Mouse (Mus musculus) C2C12 (cell line): ENCODE results near the gene Gucy2e. TPM values are rescaled to one million over a fixed set of nuclear protein-coding genes. Genes with fewer than 3 reads are reported as not detected.

Source experiments
- H3K27me3 ChIP-seq: one replicate; pipeline ENCODE4 v1.6.1; 2011; ENCODE audit not compliant: control insufficient read depth, insufficient read depth, insufficient read length
- H3K36me3 ChIP-seq: one replicate; pipeline ENCODE4 v1.6.1; 2011; ENCODE audit not compliant: control insufficient read depth, insufficient read depth
- H3K4me3 ChIP-seq: one replicate; pipeline ENCODE4 v1.5.1; 2011; ENCODE audit warnings: mild to moderate bottlenecking, control low read depth; ENCODE audit not compliant: poor library complexity, insufficient read depth, severe bottlenecking
- H3K79me2 ChIP-seq: one replicate; pipeline ENCODE4 v1.6.1; 2011; ENCODE audit not compliant: control insufficient read depth, insufficient read depth
- H3K79me3 ChIP-seq: one replicate; pipeline ENCODE4 v1.6.1; 2011; ENCODE audit warnings: low read depth, control low read depth
- H3ac ChIP-seq: one replicate; pipeline ENCODE3; 2011; ENCODE audit warnings: low read depth; ENCODE audit not compliant: control insufficient read depth, insufficient read length
- CEBPB ChIP-seq: IDR thresholded peaks from one replicate; pipeline ENCODE4 v1.6.1; 2011; ENCODE audit warnings: low read depth, mild to moderate bottlenecking, control low read depth, moderate library complexity
- CTCF ChIP-seq: IDR thresholded peaks from one replicate; pipeline ENCODE4 v1.5.1; 2011; ENCODE audit not compliant: control insufficient read depth, insufficient read depth, insufficient read length
- FOSL1 ChIP-seq: IDR thresholded peaks from one replicate; pipeline ENCODE4 v1.8.0; 2011; ENCODE audit warnings: mild to moderate bottlenecking, low read length; ENCODE audit not compliant: poor library complexity, insufficient read depth, severe bottlenecking
- MAX ChIP-seq: IDR thresholded peaks from one replicate; pipeline ENCODE4 v1.6.1; 2011; ENCODE audit warnings: mild to moderate bottlenecking, control low read depth
- MYOD1 ChIP-seq: IDR thresholded peaks from one replicate; pipeline ENCODE4 v1.6.1; 2011; ENCODE audit warnings: low read depth; ENCODE audit not compliant: control insufficient read depth, insufficient read length
- MYOG ChIP-seq: IDR thresholded peaks from one replicate; pipeline ENCODE4 v1.6.1; 2011; ENCODE audit not compliant: control insufficient read depth, insufficient read length; ENCODE audit errors: extremely low read depth
- USF1 ChIP-seq: IDR thresholded peaks from one replicate; pipeline ENCODE4 v1.6.1; 2011; ENCODE audit warnings: low read depth, mild to moderate bottlenecking, control low read depth, moderate library complexity
- polyA plus RNA-seq: library from polyadenylated mRNA; unstranded; fragments of >200 nt; fragmentation: generic; extraction: Trizol; gene quantifications from one replicate; pipeline ENCODE4 v1.2.1, GENCODE M21; 2012; ENCODE audit warnings: missing spikeins

Gene Gucy2e
- polyA plus RNA-seq, 1 experiment: not detected

- Histone ChIP-seq H3ac (no peak overlapping the region), H3K27me3 (peaks cover 13% of the 10 kb centered on the region), H3K4me3 (no peak overlapping the region)
Observed at GRCm38 (mm10) chr11:69217411-69217810, 19.4 kb downstream of the Gucy2e start.

DNA sequence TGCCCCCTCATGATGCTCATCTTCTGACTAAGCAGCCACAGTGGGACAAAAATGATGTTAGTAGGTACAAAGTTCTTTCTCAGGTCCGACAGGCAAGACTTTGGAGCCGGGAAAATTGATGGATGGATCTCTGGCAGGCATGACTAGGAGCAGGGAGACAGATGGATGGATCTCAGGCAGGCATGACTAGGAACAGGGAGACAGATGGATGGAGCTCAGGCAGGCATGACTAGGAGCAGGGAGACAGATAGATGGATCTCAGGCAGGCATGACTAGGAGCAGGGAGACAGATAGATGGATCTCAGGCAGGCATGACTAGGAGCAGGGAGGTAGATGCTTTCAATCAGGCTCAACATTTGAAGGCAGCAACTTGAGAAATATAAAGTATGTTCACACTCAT is 25.4 kb downstream of the Gucy2e start:
- no peak for TF ChIP-seq CEBPB
- no peak for TF ChIP-seq USF1
- no peak for TF ChIP-seq CTCF
- TF ChIP-seq MYOG: no peak
- no peak for TF ChIP-seq MYOD1
- TF ChIP-seq FOSL1: no peak
- no peak for TF ChIP-seq MAX
- H3K36me3 ChIP-seq: no peaks in the 10 kb centered on the region
- H3K27me3 ChIP-seq: peaks cover 20% of the 10 kb centered on the region
- no peak overlapping the region for H3ac ChIP-seq
- no peak overlapping the region for H3K4me3 ChIP-seq
- H3K79me2 ChIP-seq: no peaks in the 10 kb centered on the region
- no peaks in the 10 kb centered on the region for H3K79me3 ChIP-seq

More at GRCm38 (mm10) chr11:69217411-69217810, 19.4 kb downstream of the Gucy2e start:
- no peaks in the 10 kb centered on the region for H3K36me3 ChIP-seq
- H3K79me2 ChIP-seq: no peaks in the 10 kb centered on the region
- H3K79me3 ChIP-seq: no peaks in the 10 kb centered on the region
- TF ChIP-seq FOSL1 (no peak), CEBPB (no peak), MYOG (no peak), MAX (no peak), MYOD1 (no peak), CTCF (no peak), USF1 (no peak)

- Histone ChIP-seq H3ac (no peak overlapping the region), H3K4me3 (no peak overlapping the region), H3K36me3 (no peaks in the 10 kb centered on the region), H3K79me3 (no peaks in the 10 kb centered on the region), H3K79me2 (no peaks in the 10 kb centered on the region), H3K27me3 (peaks cover 44% of the 10 kb centered on the region)
- TF ChIP-seq FOSL1 (no peak), CEBPB (no peak), MAX (no peak), USF1 (no peak), MYOD1 (no peak), CTCF (no peak), MYOG (no peak)
Observed at GRCm38 (mm10) chr11:69202469-69203230, 34.2 kb downstream of the Gucy2e start.

DNA sequence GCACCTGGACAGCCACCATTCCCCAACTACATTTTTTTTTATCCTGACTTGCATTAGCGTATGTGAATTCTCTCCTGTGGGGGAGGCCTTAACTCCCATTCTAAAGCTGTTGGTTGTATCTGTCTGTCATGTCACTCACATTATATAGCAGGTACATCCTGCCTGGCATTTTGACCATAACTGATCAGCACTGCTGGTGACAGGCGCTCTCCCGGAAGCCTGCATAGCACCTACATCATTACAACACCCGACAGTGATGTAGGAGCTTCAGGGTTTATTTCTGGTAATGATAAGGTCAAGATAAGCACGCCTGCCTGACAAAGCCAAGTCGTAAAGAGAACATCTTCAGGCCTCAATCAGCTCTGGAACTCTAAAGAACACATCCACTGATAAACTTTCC is 36.6 kb downstream of the Gucy2e start:
- H3K79me2 ChIP-seq: no peaks in the 10 kb centered on the region
- no peaks in the 10 kb centered on the region for H3K79me3 ChIP-seq
- H3K4me3 ChIP-seq: no peak overlapping the region
- no peak overlapping the region for H3ac ChIP-seq
- H3K27me3 ChIP-seq: peaks cover 45% of the 10 kb centered on the region
- no peaks in the 10 kb centered on the region for H3K36me3 ChIP-seq
- TF ChIP-seq MAX (no peak), CEBPB (no peak), MYOD1 (no peak), USF1 (no peak), CTCF (no peak), FOSL1 (no peak), MYOG (no peak)

- Histone ChIP-seq H3K79me2 (no peaks in the 10 kb centered on the region), H3K79me3 (no peaks in the 10 kb centered on the region), H3K36me3 (no peaks in the 10 kb centered on the region), H3ac (no peak overlapping the region), H3K4me3 (no peak overlapping the region), H3K27me3 (peaks cover 45% of the 10 kb centered on the region)
- TF ChIP-seq MYOD1 (no peak), CTCF (no peak), MYOG (no peak), MAX (no peak), CEBPB (no peak), FOSL1 (no peak), USF1 (no peak)
Observed at GRCm38 (mm10) chr11:69199251-69199650, 37.6 kb downstream of the Gucy2e start.

- no peaks in the 10 kb centered on the region for H3K79me2 ChIP-seq
- H3K4me3 ChIP-seq: no peak within 1 kb of the TSS
- no peaks in the 10 kb centered on the region for H3K36me3 ChIP-seq
- TF ChIP-seq MYOD1 (no peak), CEBPB (no peak), FOSL1 (no peak), MYOG (no peak), CTCF (no peak), MAX (no peak), USF1 (no peak)
- peaks cover 42% of the 10 kb centered on the region for H3K27me3 ChIP-seq
- no peak within 1 kb of the TSS for H3ac ChIP-seq
- H3K79me3 ChIP-seq: no peaks in the 10 kb centered on the region
Observed at GRCm38 (mm10) chr11:69197743-69198142, 39.1 kb downstream of the Gucy2e start, which contains the start of gene Alox8. Alox8 (minus strand) TSS chr11:69197843.
